Mouse (Mus musculus): ENCODE measurements at regions not wholly inside any gene's neighbourhood (a gene's known extent, or its start where the extent isn't known, plus 50 kb on each side); places are given as distances from the start of the nearest gene placed in this dataset.

DNA sequence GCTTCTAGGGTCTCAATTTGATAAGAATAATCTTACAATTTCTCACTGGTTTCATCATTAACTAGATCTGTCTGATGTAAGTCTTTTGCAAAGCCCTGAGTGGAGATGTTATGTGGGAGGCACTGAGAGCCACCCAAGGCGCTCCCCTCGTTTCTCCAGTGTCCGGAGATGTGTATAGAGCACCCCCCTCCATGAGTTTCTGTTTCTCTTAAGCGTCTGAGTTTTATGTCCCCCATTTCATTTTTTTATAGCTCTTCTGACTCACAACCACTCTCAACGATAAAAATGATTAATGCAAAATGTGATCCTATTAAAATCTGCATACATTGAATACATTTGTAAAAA, 179.5 kb upstream of the Pkdcc start:
- H3K4me3 ChIP-seq (replicated peaks in 1 of 3; ENCODE audit: low read depth in 2 of 3, low read length in 2 of 3, poor library complexity in 1 of 3) = no peak overlapping the region

DNA sequence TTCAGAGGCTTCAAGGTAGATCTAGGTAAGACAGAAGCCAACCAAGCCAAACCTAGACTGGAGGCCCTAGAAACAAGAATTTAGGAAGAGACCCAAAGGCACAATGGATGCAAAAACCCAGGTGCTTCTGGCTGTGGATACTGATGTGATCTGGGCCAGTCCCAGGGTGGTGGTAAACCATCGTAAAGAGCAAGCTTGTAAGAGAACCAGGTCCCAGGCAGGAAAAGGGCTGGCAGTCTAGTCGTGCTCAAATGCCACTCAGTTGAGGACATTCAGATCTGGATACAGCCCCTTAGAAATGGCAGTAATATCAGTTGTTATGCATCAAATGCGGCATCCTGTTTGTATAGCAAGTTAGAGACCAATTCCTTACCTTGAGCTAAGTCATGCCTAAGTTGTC, 175.5 kb upstream of the Pkdcc start:
- Histone ChIP-seq H3K4me1 (ENCODE audit: control insufficient read depth in 1 of 2, insufficient read depth in 2 of 2) (peaks cover 2 to 17% of the 10 kb centered on the region in 2 experiments; a peak in 2 of 4 replicates), H3K9ac (ENCODE audit: insufficient read depth, low read depth) (no peak overlapping the region), H3K4me3 (replicated peaks in 1 of 3; ENCODE audit: low read depth in 2 of 3, low read length in 2 of 3, poor library complexity in 1 of 3) (no peak overlapping the region), H3K27ac (ENCODE audit: insufficient read depth, low read depth) (no peak overlapping the region), H3K4me2 (ENCODE audit: insufficient read depth, low read depth, poor library complexity, severe bottlenecking) (no peak overlapping the region), H3K79me2 (replicated peaks; ENCODE audit: control insufficient read depth, extremely low read depth, insufficient read depth, poor library complexity, severe bottlenecking) (no peaks in the 10 kb centered on the region), H3K36me3 (replicated peaks in 1 of 2; ENCODE audit: control insufficient read depth in 1 of 2, insufficient read depth in 1 of 2, low read length in 1 of 2) (no peaks in the 10 kb centered on the region), H3K27me3 (replicated peaks) (no peaks in the 10 kb centered on the region), H3K9me3 (replicated peaks; ENCODE audit: low read length) (no peaks in the 10 kb centered on the region)
- DNase-seq (ENCODE audit: extremely low read depth) = no peak
- dilution Hi-C loops (cut with MboI; ENCODE audit: extremely low pct_ligation_motif_present, extremely low pct_unique_long_range_greater_than_20kb, low sequenced_read_pairs) = no loop called here
- TF ChIP-seq MAFK (IDR thresholded peaks at IDR 0.05; ENCODE audit: insufficient replicate concordance, low read length) (no peak), PAX5 (IDR thresholded peaks at IDR 0.05; ENCODE audit: low read length) (no peak), ZMIZ1 (IDR thresholded peaks at IDR 0.05; ENCODE audit: low read depth, low read length) (no peak), MEF2A (IDR thresholded peaks at IDR 0.05; ENCODE audit: borderline replicate concordance, low read depth, low read length) (no peak), UBTF (IDR thresholded peaks at IDR 0.05; ENCODE audit: low read depth, low read length) (no peak)
- in situ Hi-C loops (cut with MboI; ENCODE audit: low pct_ligation_motif_present, low pct_unique_long_range_greater_than_20kb, low sequenced_read_pairs) = loop anchor here (25.0 kb wide), 2 partner anchors 573 to 698 kb away; no protein-coding TSS in a partner anchor

More for the DNA sequence above, 179.5 kb upstream of the Pkdcc start:
- TF ChIP-seq ZMIZ1 (IDR thresholded peaks at IDR 0.05; ENCODE audit: low read depth, low read length) (no peak), PAX5 (IDR thresholded peaks at IDR 0.05; ENCODE audit: low read length) (no peak), POLR2AphosphoS2 (IDR thresholded peaks at IDR 0.05; ENCODE audit: low read depth, low read length) (no peak), MYC (IDR thresholded peaks at IDR 0.05; ENCODE audit: low read depth, low read length) (no peak)
- Histone ChIP-seq H3K9ac (ENCODE audit: insufficient read depth, low read depth) (no peak overlapping the region), H3K4me2 (ENCODE audit: insufficient read depth, low read depth, poor library complexity, severe bottlenecking) (no peak overlapping the region), H3K36me3 (replicated peaks in 1 of 2; ENCODE audit: control insufficient read depth in 1 of 2, insufficient read depth in 1 of 2, low read length in 1 of 2) (no peaks in the 10 kb centered on the region), H3K4me1 (ENCODE audit: control insufficient read depth in 1 of 2, insufficient read depth in 2 of 2) (no peaks in the 10 kb centered on the region), H3K27me3 (replicated peaks) (no peaks in the 10 kb centered on the region), H3K27ac (ENCODE audit: insufficient read depth, low read depth) (no peak overlapping the region), H3K79me2 (replicated peaks; ENCODE audit: control insufficient read depth, extremely low read depth, insufficient read depth, poor library complexity, severe bottlenecking) (no peaks in the 10 kb centered on the region), H3K9me3 (replicated peaks; ENCODE audit: low read length) (no peaks in the 10 kb centered on the region)
- in situ Hi-C loops (cut with MboI; ENCODE audit: low pct_ligation_motif_present, low pct_unique_long_range_greater_than_20kb, low sequenced_read_pairs) (loop anchor here (25.0 kb wide), 2 partner anchors 577 to 702 kb away; no protein-coding TSS in a partner anchor), dilution Hi-C loops (cut with MboI; ENCODE audit: extremely low pct_ligation_motif_present, extremely low pct_unique_long_range_greater_than_20kb, low sequenced_read_pairs) (no loop called here)
- no peak for DNase-seq (ENCODE audit: extremely low read depth)

DNA sequence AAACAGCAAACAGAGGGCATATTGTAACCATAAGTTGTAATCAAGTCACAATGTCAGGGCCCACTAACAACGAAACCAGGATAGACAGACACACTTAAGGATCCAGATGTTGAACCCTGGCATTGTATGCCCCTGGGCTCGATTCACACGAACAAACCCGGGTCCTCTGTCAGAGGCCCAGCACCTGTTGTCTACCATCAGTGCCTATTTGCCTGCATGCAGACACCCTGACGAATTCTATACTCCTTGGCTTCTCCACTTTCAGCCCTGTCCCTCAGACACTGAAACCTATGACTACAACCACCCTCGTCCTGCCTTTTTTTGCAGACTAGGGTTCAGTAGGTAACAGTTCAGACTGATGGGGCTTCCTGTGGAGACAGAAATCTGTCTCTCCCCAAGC, 170.6 kb upstream of the Pkdcc start:
- Histone ChIP-seq H3K36me3 (replicated peaks in 1 of 2; ENCODE audit: control insufficient read depth in 1 of 2, insufficient read depth in 1 of 2, low read length in 1 of 2) (no peaks in the 10 kb centered on the region), H3K27me3 (replicated peaks) (peaks cover 2% of the 10 kb centered on the region), H3K27ac (ENCODE audit: insufficient read depth, low read depth) (no peak overlapping the region), H3K79me2 (replicated peaks; ENCODE audit: control insufficient read depth, extremely low read depth, insufficient read depth, poor library complexity, severe bottlenecking) (no peaks in the 10 kb centered on the region), H3K4me1 (ENCODE audit: control insufficient read depth in 1 of 2, insufficient read depth in 2 of 2) (peaks cover 2 to 17% of the 10 kb centered on the region in 2 experiments; a peak in 2 of 4 replicates), H3K4me3 (replicated peaks in 1 of 3; ENCODE audit: low read depth in 2 of 3, low read length in 2 of 3, poor library complexity in 1 of 3) (no peak overlapping the region), H3K4me2 (ENCODE audit: insufficient read depth, low read depth, poor library complexity, severe bottlenecking) (no peak overlapping the region), H3K9me3 (replicated peaks; ENCODE audit: low read length) (no peaks in the 10 kb centered on the region), H3K9ac (ENCODE audit: insufficient read depth, low read depth) (no peak overlapping the region)
- dilution Hi-C loops (cut with MboI; ENCODE audit: extremely low pct_ligation_motif_present, extremely low pct_unique_long_range_greater_than_20kb, low sequenced_read_pairs) (no loop called here), in situ Hi-C loops (cut with MboI; ENCODE audit: low pct_ligation_motif_present, low pct_unique_long_range_greater_than_20kb, low sequenced_read_pairs) (loop anchor here (5.0 to 25.0 kb wide), 3 partner anchors 208 to 693 kb away; no protein-coding TSS in a partner anchor)
- DNase-seq (ENCODE audit: extremely low read depth) = no peak
- TF ChIP-seq TCF12 (IDR thresholded peaks at IDR 0.05; ENCODE audit: low read depth, low read length) (no peak), ZKSCAN1 (IDR thresholded peaks at IDR 0.05; ENCODE audit: borderline replicate concordance, low read depth, low read length) (no peak), KAT2A (IDR thresholded peaks at IDR 0.05; ENCODE audit: insufficient replicate concordance, low read length) (no peak), CTCF (conservative IDR thresholded peaks at IDR 0.05 in 1 of 2, IDR thresholded peaks at IDR 0.05 in 1 of 2; ENCODE audit: low read depth in 2 of 2, low read length in 2 of 2) (no peak), USF1 (IDR thresholded peaks at IDR 0.05; ENCODE audit: low read depth, low read length) (no peak), RAD21 (IDR thresholded peaks at IDR 0.05; ENCODE audit: low read depth, low read length) (no peak), HCFC1 (IDR thresholded peaks at IDR 0.05; ENCODE audit: low read depth, low read length) (no peak), TBP (conservative IDR thresholded peaks at IDR 0.05; ENCODE audit: low read depth, low read length) (no peak), SIN3A (IDR thresholded peaks at IDR 0.05; ENCODE audit: low read length) (no peak), UBTF (IDR thresholded peaks at IDR 0.05; ENCODE audit: low read depth, low read length) (no peak), POLR2A (IDR thresholded peaks at IDR 0.05; ENCODE audit: low read depth, low read length) (no peak), MAZ (IDR thresholded peaks at IDR 0.05; ENCODE audit: low read depth, low read length) (no peak), NELFE (IDR thresholded peaks at IDR 0.05; ENCODE audit: low read depth, low read length) (no peak), EP300 (IDR thresholded peaks at IDR 0.05; ENCODE audit: low read length) (no peak), PAX5 (IDR thresholded peaks at IDR 0.05; ENCODE audit: low read length) (no peak), CHD2 (IDR thresholded peaks at IDR 0.05; ENCODE audit: low read length) (no peak), ZC3H11A (IDR thresholded peaks at IDR 0.05; ENCODE audit: low read depth, low read length) (no peak), IRF4 (IDR thresholded peaks at IDR 0.05; ENCODE audit: low read depth, low read length) (no peak)

Measured in CH12.LX (cell line).